Mouse (Mus musculus): Measurements from ENCODE around the gene Gm49333.

DNA sequence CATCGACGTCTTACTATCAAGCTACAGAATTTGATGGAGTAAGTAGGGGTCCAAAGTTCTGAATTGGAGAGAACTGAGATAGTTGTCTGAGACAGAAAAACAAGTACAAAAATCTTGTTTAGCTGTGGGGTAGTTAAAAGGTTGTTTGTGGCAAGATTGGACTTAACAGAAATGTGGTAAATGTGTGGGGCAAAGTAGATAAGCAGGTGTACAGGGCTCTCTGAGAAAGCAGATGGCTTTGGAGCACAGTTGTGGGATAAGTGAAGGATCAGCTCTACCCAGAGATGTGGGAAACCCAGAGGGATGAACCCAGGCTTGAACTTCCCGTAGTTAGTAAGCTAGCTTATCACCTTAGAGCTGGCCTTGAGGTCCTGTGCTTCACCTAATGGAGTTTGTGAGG is 79.4 kb downstream of the Gm49333 start:
- TF ChIP-seq GATA1 (IDR thresholded peaks at IDR 0.05; ENCODE audit: borderline replicate concordance, low read length) (no peak), FLI1 (IDR thresholded peaks at IDR 0.05; ENCODE audit: low read length) (no peak)

Data from megakaryocyte, embryonic 14.5 days (primary cell).